Mouse (Mus musculus): Measurements from ENCODE around the gene Prepl.

GRCm38 (mm10) chr17:85070658-85071057 lies 19.4 kb downstream of the Prepl start:
- no peak for TF ChIP-seq CTCF (conservative IDR thresholded peaks at IDR 0.05; ENCODE audit: insufficient read depth, insufficient read length, low read depth, low read length)
- no peak for TF ChIP-seq POLR2A (IDR thresholded peaks at IDR 0.05; ENCODE audit: low read depth, low read length)

Data from kidney, adult 2 months (tissue).